Mouse (Mus musculus): ENCODE data around the gene Camta1.

The Camta1 gene

DNA sequence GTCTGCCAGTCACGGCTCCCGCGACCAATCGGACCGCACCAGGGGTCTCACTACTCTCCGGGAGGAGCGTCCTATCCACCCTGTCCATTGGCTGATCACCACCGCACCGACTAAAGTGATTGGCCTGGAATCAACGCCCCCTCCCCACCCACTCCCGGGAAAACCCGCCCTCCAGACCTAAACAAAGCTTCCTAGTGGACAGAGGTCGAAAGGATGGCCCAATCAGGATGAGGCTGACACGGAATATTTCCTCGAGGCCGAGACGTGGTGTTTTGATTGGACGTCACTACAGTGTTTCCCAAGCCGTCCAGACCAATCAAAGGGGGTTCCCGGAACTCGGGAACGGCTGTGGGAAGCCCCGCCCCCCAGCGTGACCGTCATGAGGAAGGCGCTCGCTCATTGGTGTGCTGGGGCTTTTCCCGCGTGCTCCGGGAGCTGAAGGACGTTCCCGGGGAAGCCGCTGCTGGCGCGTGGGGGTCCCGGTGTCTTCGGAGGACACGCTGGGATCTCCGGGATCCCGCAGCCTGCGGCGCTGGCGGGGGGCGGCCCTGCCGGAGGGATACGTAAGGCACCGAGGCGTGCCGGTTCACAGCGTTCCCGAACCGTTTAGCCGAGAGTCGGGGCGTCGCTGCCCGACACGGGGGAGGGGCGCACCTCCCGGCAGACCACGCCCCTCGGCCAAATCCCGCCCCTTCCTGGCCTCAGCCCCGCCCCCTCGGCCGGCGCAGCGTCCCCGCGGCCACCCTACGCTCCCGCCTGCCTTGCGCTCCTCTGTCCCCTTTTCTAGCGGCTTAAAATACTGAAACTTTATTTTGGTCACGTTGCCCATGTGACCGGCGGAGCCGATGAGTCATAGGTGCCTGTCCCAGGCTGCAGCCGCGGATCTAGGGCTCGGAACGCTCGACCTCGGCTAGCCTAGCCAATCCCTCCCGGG lies at the start of gene Camta1:
Gene Camta1, minus strand, starts transcription at position 71 of the 934 bp plus-strand sequence.
- peak; percentile 98 to 99 for DNase-seq

DNA sequence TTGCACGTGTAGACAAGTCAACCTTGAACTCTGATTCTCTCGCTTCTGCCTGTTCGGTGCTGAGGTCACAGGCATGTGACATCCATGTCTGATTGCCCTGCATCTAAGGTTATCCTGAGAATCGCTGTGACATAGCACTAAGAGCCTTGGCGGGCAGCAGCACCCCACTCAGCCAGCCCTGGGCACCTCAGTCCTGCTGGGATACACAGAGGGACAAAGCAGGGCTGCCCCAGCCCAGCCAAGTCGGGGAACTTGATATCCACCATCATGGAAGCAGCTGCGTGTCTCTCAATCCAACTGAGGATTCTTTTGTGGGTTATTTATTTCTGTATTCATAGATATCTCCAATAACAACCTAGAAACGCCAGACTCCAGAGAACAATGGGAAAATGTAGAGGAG lies 47.1 kb upstream of the Camta1 start:
- DNase-seq = no peak

DNA sequence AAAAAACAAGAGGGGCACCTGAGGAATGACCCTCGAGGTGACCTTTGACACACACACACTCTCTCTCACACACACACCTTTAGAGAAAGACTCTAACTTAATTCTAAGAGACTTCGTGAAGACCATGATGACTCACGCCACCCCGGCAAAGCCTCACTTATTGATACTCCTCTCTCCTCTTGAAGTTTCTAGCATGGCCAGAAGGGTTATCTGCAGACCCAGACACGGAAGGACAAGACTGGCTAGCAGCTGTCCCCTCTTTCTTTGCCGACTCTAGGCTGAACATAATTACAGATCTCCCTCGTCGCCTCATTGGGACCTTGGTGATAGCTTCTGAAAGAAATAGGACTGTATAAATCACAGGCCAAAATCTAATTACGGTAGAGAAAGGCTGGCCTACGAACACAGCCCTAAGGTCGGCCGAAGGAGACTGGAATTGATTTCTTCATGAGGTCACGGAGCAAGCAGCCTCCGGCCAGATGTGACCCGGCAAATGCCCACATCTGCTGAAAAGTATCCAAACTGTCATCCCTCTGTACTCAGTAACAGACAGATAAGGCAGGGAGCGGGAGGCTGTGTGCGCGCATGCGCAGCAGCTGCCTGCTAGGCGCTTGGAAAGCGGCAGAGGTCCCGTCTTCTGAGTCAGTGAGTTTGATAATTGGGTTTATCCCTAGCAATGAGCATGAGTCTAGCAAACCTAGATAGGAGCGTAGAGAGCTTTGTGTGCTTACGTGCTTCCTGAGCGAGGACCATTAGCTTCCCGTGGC lies 46.1 kb upstream of the Camta1 start:
- DNase-seq = no peak

DNA sequence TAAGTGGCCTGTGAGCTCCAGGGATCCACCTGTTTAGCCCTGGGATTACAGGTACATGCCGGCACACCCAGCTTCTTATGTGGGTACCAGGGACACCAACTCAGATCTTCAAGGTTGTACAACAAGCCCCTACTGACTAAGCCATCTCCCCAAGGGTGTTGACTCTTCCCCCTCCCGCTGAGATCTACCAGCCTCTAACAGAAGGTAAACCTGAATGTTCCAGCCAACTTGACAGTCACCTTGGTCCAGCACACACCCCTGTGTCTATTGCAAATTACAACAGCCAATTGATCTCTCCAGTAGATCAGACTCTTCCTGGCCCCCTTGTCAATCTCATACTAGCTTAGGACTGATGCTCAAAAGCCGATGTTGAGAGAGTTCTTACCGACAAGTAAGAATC lies 43.9 kb upstream of the Camta1 start:
- no peak for DNase-seq

DNA sequence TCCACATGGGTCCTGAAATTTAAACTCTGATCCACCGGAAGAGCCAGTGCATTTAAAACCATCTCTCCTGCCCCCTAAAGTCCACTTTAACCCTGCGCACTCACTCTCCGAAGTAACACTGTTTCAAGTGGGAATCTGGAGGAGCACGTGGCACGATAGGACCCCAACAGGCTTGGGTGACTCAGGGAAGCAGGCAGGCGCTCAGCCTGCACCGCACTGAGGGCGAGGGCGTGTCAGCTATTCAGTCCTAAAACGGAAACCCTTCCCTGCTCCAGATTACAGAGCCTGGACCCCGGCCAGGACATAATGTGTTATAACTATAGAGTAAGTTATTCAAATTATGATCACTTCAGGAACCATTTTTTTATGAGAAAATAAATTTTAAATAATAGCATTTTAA lies 42.4 kb upstream of the Camta1 start:
- DNase-seq = no peak

DNA sequence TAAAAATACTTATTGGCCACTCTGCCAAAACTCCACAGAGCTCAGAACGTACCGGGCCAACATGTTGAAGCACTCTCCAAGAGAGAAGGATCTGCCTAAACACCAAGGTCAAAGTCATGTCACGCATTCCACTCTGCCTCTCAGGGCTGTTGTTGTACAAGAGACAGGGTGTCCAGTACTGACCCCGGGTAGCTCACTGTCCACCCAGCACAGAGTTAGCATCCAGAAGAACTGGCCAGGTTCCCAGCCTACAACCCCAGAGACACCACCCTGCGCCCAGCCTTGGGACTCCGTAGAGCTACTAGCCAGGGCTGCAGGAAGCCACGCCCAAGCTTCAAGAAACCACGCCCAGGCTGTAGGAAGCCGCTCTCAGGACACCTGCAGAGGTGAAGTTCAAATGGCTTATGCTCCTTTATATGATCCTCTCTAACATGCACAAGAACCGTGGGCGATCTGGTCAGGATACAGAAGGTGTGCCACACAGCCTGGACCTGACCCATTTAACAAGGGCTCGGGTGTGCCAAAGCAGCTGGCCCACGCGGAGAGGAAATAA lies 41.1 kb upstream of the Camta1 start:
- DNase-seq = no peak

DNA sequence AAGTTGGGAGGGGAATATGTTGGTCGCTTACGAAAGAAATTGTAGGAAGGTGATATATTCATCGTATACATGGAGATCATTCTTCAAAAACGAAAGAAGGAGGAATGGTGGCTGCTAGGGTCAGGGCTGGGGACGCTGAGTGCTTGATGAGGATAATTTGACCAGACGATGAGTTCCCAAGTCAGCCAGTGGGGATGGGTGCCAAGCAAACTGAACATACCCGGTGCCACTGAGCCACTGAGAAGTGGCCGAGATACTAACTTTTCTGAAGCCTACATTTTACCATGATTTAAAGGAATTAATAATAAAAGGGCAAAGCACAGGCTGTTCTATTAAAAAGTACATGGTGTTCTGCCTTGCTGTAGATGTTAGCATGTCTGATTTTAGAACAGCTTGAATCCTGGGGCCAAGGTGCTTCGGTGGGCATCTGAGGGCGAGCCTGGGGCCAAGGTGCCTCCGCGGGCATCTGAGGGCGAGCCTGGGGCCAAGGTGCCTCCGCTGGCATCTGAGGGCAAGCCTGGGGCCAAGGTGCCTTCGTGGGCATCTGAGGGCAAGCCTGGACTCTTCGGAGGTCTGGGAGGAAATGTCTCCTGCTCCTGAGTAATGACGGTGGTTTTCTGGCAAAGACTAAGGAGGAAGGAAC lies 40.5 kb upstream of the Camta1 start:
- DNase-seq = no peak

DNA sequence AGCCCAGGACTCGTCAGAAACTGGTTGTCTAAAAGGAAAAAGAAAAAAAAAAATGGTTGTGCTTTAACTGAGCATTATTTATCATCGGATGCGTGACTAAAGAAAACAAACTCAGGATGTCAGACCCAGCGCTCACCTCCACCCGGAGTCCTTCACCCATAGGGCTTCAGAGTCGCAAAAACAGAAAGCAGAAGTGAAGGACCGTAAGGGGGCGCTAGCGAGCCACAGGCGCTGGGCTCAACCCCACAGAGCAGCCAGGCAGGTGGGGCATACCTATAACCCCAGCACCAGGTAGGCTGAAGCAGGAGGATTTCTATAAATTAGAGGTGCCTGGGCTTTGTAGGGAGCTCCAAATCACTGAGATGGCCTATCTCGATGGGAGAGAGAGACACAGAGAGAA lies 39.7 kb upstream of the Camta1 start:
- DNase-seq = no peak

DNA sequence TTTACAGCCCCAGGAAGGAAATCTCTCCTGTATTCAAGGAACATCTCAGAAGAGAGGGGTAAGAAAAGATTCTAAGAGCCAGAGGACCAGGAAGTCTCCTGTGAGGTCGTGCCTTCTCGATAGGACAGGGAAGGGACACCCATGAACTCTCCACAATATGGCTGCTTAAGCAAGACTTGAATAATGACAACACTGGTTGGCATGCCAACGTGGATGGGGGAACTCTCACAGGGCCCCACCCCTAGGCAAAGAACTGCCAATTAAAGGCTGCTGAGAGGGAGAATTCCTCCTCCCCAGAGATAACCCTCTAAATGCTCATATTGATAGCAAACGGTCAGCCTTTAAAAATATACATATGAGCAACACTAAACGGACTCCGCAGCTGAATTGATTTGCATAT lies 39.1 kb upstream of the Camta1 start:
- DNase-seq = no peak

DNA sequence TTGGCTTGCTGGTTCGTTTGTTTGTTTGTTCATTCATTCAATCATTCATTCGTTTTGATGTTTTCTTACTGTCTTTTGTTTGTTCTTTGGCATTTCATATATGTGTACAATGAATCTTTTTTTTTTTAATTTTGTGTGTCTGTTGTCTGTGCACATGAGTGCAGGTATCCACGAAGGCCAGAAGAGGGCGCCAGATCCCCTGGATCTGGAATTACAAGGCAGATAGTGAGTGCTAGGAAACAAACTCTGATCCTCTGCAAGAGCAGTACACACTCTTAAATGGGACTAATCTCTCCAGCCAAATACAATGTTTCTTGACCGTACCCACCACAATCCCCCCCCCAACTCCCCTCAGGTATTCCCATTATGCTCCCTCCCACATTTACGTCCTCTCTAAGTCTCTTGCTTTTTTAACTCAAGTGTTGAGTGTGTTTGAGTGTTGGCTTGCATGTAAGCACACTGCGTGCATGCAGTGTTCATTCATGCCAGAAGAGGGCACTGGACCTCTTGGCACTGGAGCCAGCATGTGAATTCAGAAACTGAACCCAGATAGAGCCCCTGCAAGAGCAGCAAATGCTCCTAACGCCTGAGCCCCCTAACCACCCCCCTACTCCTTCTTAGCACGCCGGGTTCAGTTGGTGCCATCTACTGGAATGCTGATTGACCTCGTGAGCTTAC lies 38.2 kb upstream of the Camta1 start:
- no peak for DNase-seq

DNA sequence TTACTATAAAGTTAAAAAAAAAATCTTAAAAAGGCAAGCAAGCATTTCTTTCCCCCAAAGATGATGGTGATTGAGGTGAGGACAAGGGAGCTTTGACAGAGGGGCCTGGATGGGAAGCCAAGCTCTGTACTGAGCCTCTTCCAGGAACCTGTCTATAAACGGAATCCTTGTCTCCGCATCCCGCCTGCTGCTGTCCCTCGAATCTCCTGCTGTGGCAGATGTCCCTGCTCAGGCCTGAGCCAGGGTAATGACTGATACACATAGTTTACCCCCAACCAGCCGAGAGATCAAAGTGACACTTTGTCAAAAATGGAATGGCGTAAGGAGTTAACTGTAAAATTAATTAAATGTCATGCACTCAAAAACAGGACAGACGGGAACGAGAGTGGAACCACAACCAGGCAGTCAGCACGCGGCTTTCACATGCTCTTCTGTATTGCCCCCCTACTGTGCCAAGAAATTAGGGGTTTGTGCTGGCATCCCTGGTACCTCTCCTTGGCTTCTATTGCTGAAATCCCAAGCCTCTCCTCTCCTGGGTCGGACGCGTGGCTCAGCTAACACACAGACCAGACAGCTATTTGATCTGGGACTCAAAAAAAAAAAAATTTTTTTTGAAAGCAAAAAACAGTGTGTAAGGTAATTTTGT lies 37.0 kb upstream of the Camta1 start:
- DNase-seq = no peak

DNA sequence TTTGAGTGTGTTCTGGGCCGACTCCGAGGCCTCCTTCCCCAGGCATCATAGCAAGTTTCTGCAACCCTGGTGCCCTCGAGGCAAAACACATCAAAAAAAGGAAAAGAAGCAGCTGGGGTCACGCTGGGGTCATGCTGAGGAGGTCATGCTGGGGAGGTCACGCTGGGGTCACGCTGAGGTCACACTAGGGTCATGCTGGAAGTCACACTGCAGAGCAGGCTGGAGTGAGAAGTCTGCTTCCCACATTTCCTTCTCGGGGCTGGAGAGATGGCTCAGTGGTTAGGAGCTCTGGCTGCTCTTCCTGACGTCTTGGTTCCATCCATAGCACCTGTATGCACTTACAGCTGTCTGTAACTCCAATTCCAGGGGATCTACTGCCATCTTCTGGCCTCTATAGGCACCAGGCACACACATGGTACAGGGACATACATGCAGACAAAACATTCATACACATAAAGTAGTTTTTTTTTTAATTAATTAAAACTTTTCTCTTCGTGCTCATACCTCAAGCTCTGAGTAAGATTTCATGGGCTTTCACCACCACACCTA lies 35.5 kb upstream of the Camta1 start:
- DNase-seq = no peak

DNA sequence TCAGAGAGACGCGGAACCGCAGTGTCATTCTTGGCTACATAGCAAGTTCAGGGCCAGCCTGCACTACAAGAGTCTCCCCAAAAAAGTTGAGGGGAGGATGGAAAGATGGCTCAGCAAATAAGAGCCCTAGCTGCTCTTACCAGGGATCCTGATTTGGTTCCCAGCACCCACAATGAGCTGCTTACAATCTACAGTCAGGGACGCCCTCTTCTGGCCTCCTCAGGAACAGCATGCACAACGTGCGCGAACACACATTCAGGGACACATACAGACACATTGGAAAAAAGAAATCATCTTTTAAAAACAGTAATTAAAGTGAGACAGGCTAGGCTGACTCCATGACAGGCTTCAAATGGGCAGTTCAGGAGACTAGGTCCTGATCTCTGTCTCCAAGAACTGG lies 33.9 kb upstream of the Camta1 start:
- no peak for DNase-seq

DNA sequence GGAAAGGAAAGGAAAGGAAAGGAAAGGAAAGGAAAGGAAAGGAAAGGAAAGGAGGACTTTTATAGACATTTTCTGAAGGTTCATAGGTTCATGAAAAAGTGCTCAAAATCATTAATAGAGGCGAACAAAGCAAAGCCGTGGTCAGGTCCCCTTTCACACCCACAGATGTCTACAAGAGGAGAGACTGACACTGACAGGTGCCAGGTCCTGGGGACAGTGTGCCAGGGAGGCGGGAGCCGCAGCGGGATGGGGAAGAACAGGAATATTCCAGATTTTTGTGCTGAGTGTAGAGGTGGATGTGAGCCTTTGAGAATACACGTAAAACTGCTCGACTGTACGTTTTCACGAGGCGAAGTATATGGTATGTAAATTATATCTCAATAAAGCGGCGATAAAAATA lies 33.2 kb upstream of the Camta1 start:
- DNase-seq = no peak

DNA sequence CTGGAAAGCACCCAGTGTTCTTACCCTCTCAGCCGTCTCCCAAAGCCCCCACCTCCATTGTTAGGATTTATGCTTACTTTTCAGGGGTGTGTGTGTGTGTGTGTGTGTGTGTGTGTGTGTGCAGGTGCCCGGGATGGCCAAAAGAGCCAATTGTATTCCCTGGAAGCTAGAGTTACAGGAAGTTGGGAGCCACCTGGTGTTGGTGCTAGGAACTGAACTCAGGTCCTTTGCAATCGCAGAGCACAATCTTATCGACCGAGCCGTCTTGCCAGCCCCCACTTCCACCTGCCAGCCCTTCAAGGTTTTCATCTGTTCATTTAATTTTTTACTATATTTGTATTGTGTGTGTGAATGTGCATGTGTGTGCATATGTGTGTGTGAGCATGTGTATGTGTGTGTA lies 31.6 kb upstream of the Camta1 start:
- no peak for DNase-seq

DNA sequence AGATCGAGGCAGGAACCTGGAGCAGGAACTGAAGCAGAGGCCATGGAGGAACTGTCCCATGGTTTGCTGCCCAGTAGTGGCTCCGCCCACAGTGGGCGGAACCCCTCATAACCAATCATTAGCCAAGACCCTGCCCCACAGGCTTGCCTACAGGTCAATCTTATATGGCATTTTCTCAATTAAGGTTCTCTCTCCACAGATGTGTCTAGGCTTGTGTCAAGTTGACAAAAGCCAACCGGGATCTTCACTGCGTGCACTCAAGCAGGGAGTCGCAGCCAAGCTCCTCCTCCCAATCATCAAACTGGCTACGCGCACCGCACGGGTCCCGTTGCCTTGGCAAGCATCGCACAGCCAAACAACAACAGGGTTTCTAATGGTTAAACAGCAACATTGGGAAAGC lies 19.9 kb upstream of the Camta1 start:
- no peak for DNase-seq

DNA sequence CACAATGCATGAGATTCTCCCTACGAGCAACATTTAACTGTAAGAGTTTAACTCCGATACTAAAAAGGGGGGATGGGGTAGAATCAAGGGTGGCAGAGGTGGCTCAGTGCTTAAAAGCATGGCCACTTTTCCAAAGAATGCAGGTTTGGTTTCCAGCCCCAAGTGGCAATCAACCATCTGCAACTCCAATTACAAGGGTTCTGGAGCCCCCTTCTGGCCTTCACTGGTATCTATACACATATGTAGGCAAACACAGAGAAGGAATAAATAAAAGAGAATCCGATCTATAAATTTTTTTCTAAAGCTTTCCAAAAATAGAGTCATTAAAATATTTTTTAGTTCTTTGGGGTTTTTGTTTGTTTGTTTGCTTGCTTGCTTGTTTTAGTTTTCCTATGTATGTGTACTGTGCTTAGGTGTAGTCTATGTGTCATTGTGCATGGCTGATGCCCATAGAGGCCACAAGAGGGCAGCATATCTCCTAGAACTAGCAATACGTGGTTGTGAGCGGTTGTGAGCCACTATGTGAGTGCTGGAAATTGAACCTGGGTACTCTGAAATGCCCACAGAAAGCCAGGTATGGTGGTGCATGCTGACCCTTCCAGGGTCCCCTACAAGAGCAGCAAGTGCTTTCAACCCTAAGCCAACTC lies 18.5 kb upstream of the Camta1 start:
- DNase-seq = no peak

DNA sequence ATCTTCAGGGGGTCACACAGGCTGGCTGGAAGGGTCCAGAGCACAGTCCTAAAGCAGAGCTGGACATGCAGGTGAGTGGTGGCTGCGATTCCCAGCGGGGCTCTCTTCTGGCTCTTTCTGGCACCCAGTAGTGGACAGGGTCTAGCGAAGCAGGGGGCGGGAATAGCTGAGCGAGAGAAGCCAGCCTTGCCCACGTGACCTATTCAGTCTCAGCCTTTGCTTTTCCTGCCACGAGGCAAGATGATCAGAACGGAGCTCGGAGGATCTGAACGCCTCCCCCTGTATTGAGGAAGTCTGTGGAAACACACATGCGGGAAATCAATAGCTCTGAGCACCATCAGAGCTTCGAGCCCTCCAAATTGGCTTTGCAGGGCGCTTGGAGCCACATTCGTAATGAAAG lies 14.7 kb upstream of the Camta1 start:
- no peak for DNase-seq

DNA sequence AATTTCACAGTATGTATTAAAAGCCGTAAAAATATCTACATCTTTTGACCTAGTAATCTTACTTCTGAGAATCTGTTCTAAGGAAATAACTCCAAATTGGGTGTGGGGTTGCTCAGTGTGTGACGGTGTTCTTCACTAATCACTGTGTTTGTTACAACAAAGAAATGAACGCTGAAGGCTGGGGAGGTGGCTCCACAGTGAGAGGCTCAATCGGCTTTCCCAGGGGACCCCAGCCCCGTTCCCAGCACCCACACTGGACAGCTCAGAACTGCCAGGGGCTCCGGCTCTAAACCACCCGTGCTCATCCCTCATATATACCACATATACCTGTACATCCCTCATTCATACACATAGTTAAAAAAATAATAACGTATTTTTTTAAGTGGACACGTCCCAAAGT lies 1.8 kb upstream of the Camta1 start:
- no peak for DNase-seq

DNA sequence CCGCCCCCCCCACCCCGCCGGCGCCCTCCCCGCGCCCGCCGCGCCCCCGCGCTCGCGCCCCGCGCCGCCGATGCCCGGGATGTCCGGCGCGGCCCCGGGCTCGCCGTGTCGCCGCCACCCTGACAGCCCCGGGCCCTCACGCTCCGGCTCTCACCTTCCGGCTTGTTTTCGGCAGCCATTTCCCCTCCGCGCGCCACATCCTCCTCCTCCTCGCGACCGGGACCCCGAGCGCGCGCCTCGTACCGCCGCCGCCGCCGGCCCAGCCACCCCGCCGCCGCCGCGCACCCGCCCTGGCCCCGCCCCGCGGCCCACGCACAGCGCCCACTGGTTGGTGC lies 238 bp downstream of the Camta1 start:
- DNase-seq = peak in 1 of 2 experiments; percentile 99
